Mouse (Mus musculus) liver, embryonic 14.5 days (tissue): ENCODE results near the gene Cabp1. TPM values are rescaled to one million over a fixed set of nuclear protein-coding genes. Genes with fewer than 3 reads are reported as not detected.

Experiments
- ATAC-seq: fragments of 200-750 bp; cut with Nextera tagmentation; 2 replicates; pipeline ENCODE4 v1.8.0; 2017; ENCODE audit warnings: moderate number of reproducible peaks, mild to moderate bottlenecking, moderate library complexity; ENCODE audit not compliant: insufficient read depth
- DNase-seq, 3 experiments: peaks; one replicate each; pipeline ENCODE4 v3.0.0-alpha.2; 2012 to 2013; ENCODE audit warnings: low read depth in 3 of 3, low spot score in 3 of 3
- H3K27ac ChIP-seq: fragments of 300-500 bp; sonication (generic); 2 replicates; pipeline ENCODE4 v1.5.1; 2014; ENCODE audit warnings: moderate library complexity, mild to moderate bottlenecking, control low read depth, inconsistent platforms
- H3K27me3 ChIP-seq: fragments of 300-500 bp; sonication (generic); 2 replicates; pipeline ENCODE4 v1.6.1; 2014; ENCODE audit warnings: mild to moderate bottlenecking, low read length, moderate library complexity; ENCODE audit not compliant: control insufficient read depth, insufficient read depth
- H3K36me3 ChIP-seq: fragments of 300-500 bp; sonication (generic); replicated peaks from 2 replicates; pipeline ENCODE4 v1.6.1; 2014; ENCODE audit warnings: low read depth; ENCODE audit not compliant: control insufficient read depth, insufficient read depth
- H3K4me1 ChIP-seq, 2 experiments: fragments of 200-500 bp in 1 of 2; fragments of 300-500 bp in 1 of 2; sonication (generic) in 1 of 2; replicated peaks; 2 replicates each; pipeline ENCODE4 v1.6.1; 2012 to 2014; ENCODE audit warnings: antibody characterized with exemption in 1 of 2, inconsistent platforms in 1 of 2, low read length in 1 of 2; ENCODE audit not compliant: control insufficient read depth in 2 of 2, insufficient read depth in 2 of 2
- H3K4me2 ChIP-seq: fragments of 300-500 bp; sonication (generic); 2 replicates; pipeline ENCODE4 v1.6.1; 2014; ENCODE audit warnings: low read depth, mild to moderate bottlenecking, control low read depth, moderate library complexity
- H3K4me3 ChIP-seq, 2 experiments: fragments of 200-500 bp in 1 of 2; fragments of 300-500 bp in 1 of 2; sonication (generic) in 1 of 2; 2 replicates each; pipeline ENCODE4 v1.5.1; 2012 to 2014; ENCODE audit warnings: low read depth in 2 of 2, low read length in 2 of 2, mild to moderate bottlenecking in 2 of 2, control low read depth in 1 of 2, inconsistent platforms in 1 of 2, moderate library complexity in 1 of 2; ENCODE audit not compliant: insufficient read depth in 1 of 2
- H3K9ac ChIP-seq: fragments of 300-500 bp; sonication (generic); replicated peaks from 2 replicates; pipeline ENCODE4 v1.6.1; 2014; ENCODE audit warnings: mild to moderate bottlenecking, control low read depth, moderate library complexity
- H3K9me3 ChIP-seq: fragments of 300-500 bp; sonication (generic); 2 replicates; pipeline ENCODE4 v1.6.1; 2016; ENCODE audit warnings: low read length, mixed read lengths; ENCODE audit not compliant: control insufficient read depth
- CTCF ChIP-seq: IDR thresholded peaks from 2 replicates; pipeline ENCODE4 v1.5.1; 2016; ENCODE audit warnings: antibody characterized with exemption, low read depth, control low read depth
- EP300 ChIP-seq: IDR thresholded peaks from 2 replicates; pipeline ENCODE4 v1.6.1; 2016; ENCODE audit warnings: antibody characterized with exemption, low read depth
- WGBS: fragments of 180-500 bp; shearing (Covaris S2); extraction: QIAGEN DNeasy Blood & Tissue Kit; methylation state at CpG from one replicate; pipeline ENCODE4 v1.1.7; 2014; ENCODE audit not compliant: insufficient replicate concordance; 5-methylcytosine and 5-hydroxymethylcytosine counted together
- polyA plus RNA-seq, 2 experiments: library from polyadenylated mRNA; depleted of rRNA in 1 of 2; stranded (reverse) in 1 of 2; unstranded in 1 of 2; fragments of >200 nt; fragmentation: Nextera tagmentation in 1 of 2; extraction: Ambion mirVana in 1 of 2; gene quantifications; 2 replicates each; pipeline versions ENCODE4 v1.2.1 to v1.2.3; 2012 to 2014

Gene Cabp1
- polyA plus RNA-seq, 2 experiments, result 0.13 to 0.14 TPM

DNA sequence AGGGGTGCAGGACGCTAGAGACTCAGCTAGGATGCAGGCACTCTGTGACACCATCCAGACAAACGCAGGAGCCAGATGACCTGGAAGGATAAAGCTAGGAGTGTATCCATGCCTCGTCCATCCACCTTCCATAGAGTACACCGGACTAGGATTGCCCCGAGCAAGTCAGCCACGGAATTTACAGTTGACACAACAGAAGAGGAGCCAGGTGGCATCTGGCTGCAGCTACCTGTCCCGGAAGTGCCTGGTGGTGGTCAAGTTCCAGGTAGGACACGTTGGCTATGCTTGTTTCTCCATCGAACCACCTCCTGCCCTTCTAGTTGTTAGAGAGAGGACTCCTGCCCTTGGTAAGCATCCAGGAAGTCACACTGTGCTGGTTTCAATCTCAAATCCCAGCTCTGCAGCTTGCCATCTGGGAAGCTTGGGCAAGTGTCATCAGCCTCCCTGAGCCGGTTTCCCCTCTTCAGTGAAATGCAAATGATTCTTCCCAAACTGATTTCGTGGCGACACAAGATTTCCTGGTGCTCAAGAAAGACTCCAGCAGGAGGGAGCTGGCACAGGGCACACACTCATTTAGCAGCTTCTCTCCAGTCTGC lies 543 bp upstream of the Cabp1 start:
- Histone ChIP-seq H3K27ac (no peak overlapping the region), H3K27me3 (peaks cover 57% of the 10 kb centered on the region), H3K9me3 (no peaks in the 10 kb centered on the region), H3K36me3 (no peaks in the 10 kb centered on the region), H3K4me2 (peak overlapping the region; percentile 51), H3K4me3 (no peak overlapping the region), H3K4me1 (no peaks in the 10 kb centered on the region), H3K9ac (no peak overlapping the region)
- 9% methylated on average over 12 of the region's 12 CpGs for WGBS
- TF ChIP-seq EP300 (no peak), CTCF (no peak)
- DNase-seq (no peak), ATAC-seq (no peak)

DNA sequence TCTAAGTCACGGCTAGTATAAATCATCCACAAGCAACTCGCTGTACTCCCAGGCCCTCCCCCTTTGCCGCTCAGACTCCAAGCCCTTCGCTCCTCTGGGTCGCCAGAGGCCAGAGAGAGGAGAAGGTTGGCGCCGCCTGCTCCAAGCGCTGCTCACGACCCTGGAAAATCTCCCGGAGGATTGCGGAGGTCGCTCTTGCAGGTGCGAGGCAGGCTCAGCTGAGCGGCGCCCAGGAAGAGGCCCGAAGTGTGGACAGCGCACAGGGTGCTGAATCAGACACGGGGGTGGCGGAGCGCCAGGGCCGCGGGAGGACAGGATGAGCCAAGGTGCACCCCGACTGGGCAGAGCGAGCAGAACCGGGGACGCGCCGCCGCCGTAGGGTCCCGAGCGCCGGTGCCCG lies 955 bp downstream of the Cabp1 start:
- Histone ChIP-seq H3K27me3 (peaks cover 60% of the 10 kb centered on the region), H3K36me3 (no peaks in the 10 kb centered on the region), H3K9me3 (no peaks in the 10 kb centered on the region), H3K4me2 (peak overlapping the region; percentile 51), H3K4me3 (peak overlapping the region in 1 of 2 experiments; percentile 42; a peak in 2 of 4 replicates), H3K9ac (no peak overlapping the region), H3K4me1 (no peaks in the 10 kb centered on the region), H3K27ac (no peak overlapping the region)
- 2% methylated on average over 34 of the region's 34 CpGs for WGBS
- no peak for ATAC-seq
- TF ChIP-seq CTCF (no peak), EP300 (no peak)
- DNase-seq, result no peak

DNA sequence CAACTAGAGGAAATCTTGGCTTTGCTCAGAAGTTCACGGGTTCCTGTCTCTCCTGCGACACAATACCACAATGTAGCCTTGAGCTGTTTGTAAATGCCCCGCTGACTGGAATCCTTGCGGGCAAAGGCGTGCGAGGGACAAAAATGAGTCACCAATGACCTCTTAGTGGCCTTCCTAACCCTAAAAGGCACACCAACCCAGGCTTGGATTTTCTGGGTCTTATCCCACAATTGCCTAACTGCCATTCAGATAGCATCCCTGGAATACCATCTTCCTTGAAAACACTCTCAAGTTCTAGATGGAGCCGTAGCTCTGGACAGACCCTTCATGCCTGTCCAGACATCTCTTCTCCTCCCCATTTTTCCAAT lies 1.4 kb downstream of the Cabp1 start:
- H3K4me3 ChIP-seq, result no peak overlapping the region
- H3K4me2 ChIP-seq, result no peak overlapping the region
- H3K27ac ChIP-seq, result no peak overlapping the region
- ATAC-seq (no peak), DNase-seq (no peak)
- peaks cover 60% of the 10 kb centered on the region for H3K27me3 ChIP-seq
- TF ChIP-seq CTCF (no peak), EP300 (no peak)
- no peaks in the 10 kb centered on the region for H3K4me1 ChIP-seq
- no peaks in the 10 kb centered on the region for H3K9me3 ChIP-seq
- no peak overlapping the region for H3K9ac ChIP-seq
- no peaks in the 10 kb centered on the region for H3K36me3 ChIP-seq
- WGBS, result 13% methylated on average over 7 of the region's 7 CpGs

DNA sequence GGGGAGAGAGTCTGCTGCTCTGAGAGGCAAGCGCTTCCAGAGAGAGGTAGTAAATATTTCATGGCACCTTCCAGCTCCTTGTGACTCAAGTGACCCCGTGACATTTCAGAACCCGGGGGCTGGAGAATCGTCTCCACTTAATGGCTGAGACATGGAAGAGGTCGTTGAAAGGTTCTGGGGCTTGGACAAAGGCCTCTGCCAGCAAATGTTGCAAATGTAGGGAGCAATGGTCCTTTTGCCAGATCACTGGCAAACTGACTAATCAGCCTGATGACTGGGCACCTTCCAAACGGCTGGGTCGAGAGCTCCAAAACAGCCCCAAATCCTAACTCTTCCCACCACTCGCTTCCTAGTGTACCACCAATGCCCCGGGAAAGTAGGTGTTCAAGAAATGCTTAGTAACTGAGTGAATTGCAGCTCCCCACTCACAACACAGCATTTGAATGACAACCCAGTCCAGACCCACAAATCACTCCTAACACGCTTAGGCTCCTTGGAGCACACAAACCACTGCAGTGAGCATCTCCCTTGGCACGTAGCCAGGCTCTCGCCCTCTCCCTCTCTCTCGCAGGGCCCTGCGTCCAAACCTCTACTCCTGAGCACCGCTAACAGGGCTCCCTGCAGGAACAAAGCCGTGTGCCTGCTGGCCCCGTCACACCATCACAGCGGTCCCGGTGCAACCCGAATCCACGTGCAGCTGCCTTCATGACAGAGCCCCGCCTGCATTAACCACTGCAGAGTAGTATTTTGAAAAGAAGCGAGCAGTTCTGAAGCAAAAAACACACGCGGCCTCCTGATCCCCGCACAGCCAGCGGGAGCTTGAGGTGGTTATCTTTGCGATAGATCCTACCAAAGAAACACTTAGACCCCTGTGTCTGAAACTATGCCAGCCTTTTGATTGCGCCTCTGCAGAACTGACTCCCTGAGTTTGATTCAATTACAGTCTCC lies 2.0 kb downstream of the Cabp1 start:
- no peaks in the 10 kb centered on the region for H3K9me3 ChIP-seq
- no peak overlapping the region for H3K27ac ChIP-seq
- DNase-seq, result no peak
- H3K4me1 ChIP-seq, result peaks cover 0 to 3% of the 10 kb centered on the region in 2 experiments; a peak in 2 of 4 replicates
- no peak overlapping the region for H3K4me2 ChIP-seq
- ATAC-seq, result no peak
- no peak overlapping the region for H3K9ac ChIP-seq
- H3K27me3 ChIP-seq, result peaks cover 61% of the 10 kb centered on the region
- H3K4me3 ChIP-seq, result no peak overlapping the region
- H3K36me3 ChIP-seq, result no peaks in the 10 kb centered on the region
- 10% methylated on average over 29 of the region's 29 CpGs for WGBS
- TF ChIP-seq EP300 (no peak), CTCF (no peak)

DNA sequence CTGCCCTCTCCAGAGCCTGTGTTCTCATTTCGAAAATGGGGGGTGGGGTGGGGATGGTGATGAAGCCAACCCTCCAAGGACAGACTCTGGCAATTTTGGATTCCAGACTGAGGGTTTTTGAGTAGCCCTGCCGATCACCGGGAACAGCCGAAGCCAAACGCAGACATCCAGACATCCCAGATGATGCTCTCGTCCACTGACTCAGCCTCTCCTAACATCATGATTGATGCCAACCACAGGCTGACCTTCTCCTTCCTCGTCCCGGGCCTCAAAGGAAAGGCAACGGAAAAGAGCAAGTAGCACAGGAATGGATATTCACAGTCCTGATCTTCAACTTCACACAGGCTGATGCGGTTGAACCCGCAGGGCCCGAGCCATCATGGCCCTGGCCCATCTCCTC lies 4.1 kb downstream of the Cabp1 start:
- no peak for ATAC-seq

More for the DNA sequence above, 4.1 kb downstream of the Cabp1 start:
- Histone ChIP-seq H3K9me3 (no peaks in the 10 kb centered on the region), H3K4me2 (no peak overlapping the region), H3K36me3 (no peaks in the 10 kb centered on the region), H3K27ac (no peak overlapping the region), H3K9ac (no peak overlapping the region), H3K4me1 (peaks cover 0 to 3% of the 10 kb centered on the region in 2 experiments; a peak in 2 of 4 replicates), H3K27me3 (peaks cover 71% of the 10 kb centered on the region), H3K4me3 (no peak overlapping the region)
- DNase-seq, result no peak
- WGBS, result 60% methylated on average over 12 of the region's 12 CpGs
- TF ChIP-seq CTCF (no peak), EP300 (no peak)
